Mouse (Mus musculus): ENCODE measurements around the gene Pate3. TPM values are rescaled to one million over a fixed set of nuclear protein-coding genes. Genes with fewer than 3 reads are reported as not detected.
"Not testable (repeated sequence)": the region's sequence is repeated elsewhere in the genome, so short reads cannot be mapped to it uniquely, and the experiment has no call there.

The Pate3 gene
- not detected in 2 replicates for total RNA-seq (2017)

- ATAC-seq (ENCODE audit: extremely low read depth, insufficient number of reproducible peaks, low FRiP score, poor library complexity, severe bottlenecking) = no peak
These were observed at the start of gene Pate3 for GRCm38 (mm10) chr9:35648102-35648501. Pate3 (minus strand) TSS chr9:35648202.

- no peak for ATAC-seq (ENCODE audit: extremely low read depth, insufficient number of reproducible peaks, low FRiP score, poor library complexity, severe bottlenecking)
These were observed 43.9 kb upstream of the Pate3 start for GRCm38 (mm10) chr9:35691924-35692323.

GRCm38 (mm10) chr9:35687013-35687412 is 39.0 kb upstream of the Pate3 start, which contains the start of gene Pate1:
Pate1 (minus strand) TSS chr9:35687390.
- no peak for ATAC-seq (ENCODE audit: extremely low read depth, insufficient number of reproducible peaks, low FRiP score, poor library complexity, severe bottlenecking)

- ATAC-seq (ENCODE audit: extremely low read depth, insufficient number of reproducible peaks, low FRiP score, poor library complexity, severe bottlenecking) = no peak
These were observed 25.6 kb upstream of the Pate3 start for GRCm38 (mm10) chr9:35673557-35673956.

GRCm38 (mm10) chr9:35632981-35633380 is 15.0 kb downstream of the Pate3 start:
- ATAC-seq (ENCODE audit: extremely low read depth, insufficient number of reproducible peaks, low FRiP score, poor library complexity, severe bottlenecking) = no peak

GRCm38 (mm10) chr9:35616784-35617183 is 31.2 kb downstream of the Pate3 start:
- ATAC-seq (ENCODE audit: extremely low read depth, insufficient number of reproducible peaks, low FRiP score, poor library complexity, severe bottlenecking) = not testable (repeated sequence)

- ATAC-seq (ENCODE audit: extremely low read depth, insufficient number of reproducible peaks, low FRiP score, poor library complexity, severe bottlenecking) = no peak
These were observed 34.0 kb downstream of the Pate3 start for GRCm38 (mm10) chr9:35614005-35614404.

- ATAC-seq (ENCODE audit: extremely low read depth, insufficient number of reproducible peaks, low FRiP score, poor library complexity, severe bottlenecking) = no peak
These were observed 36.2 kb downstream of the Pate3 start, which contains the start of gene Pate4 for GRCm38 (mm10) chr9:35611841-35612240. Pate4 (minus strand) TSS chr9:35611941.

GRCm38 (mm10) chr9:35607647-35608405 is 40.2 kb downstream of the Pate3 start:
- no peak for ATAC-seq (ENCODE audit: extremely low read depth, insufficient number of reproducible peaks, low FRiP score, poor library complexity, severe bottlenecking)

Other genes starting within 250 kb of the Pate3 start
- gene Cdon, start 227.1 kb downstream of the Pate3 start, total RNA-seq (2017) = 2.6 and 2.7 TPM in 2 replicates
- not detected in 2 replicates for gene Gm1113, start 129.9 kb downstream of the Pate3 start, total RNA-seq (2017)
- 1.3 and 1.5 TPM in 2 replicates for gene Ddx25, start 89.7 kb downstream of the Pate3 start, total RNA-seq (2017)
- 25.6 and 30.9 TPM in 2 replicates for gene Pus3, start 89.6 kb downstream of the Pate3 start, total RNA-seq (2017)
- gene Pate2, start 77.9 kb downstream of the Pate3 start, total RNA-seq (2017) = not detected in 2 replicates
- gene Hyls1, start 77.8 kb downstream of the Pate3 start, total RNA-seq (2017) = 11.9 and 14.5 TPM in 2 replicates
- not detected in 2 replicates for gene Pate4, start 36.3 kb downstream of the Pate3 start, total RNA-seq (2017)
- gene Pate1, start 39.2 kb upstream of the Pate3 start, total RNA-seq (2017) = not detected in 2 replicates
- gene Gm17677, start 92.8 kb upstream of the Pate3 start, total RNA-seq (2017) = not detected in 2 replicates
- not detected in 2 replicates for gene Gm17727, start 129.9 kb upstream of the Pate3 start, total RNA-seq (2017)
- not detected in 2 replicates for gene Gm27235, start 141.9 kb upstream of the Pate3 start, total RNA-seq (2017)
- gene D730048I06Rik, start 141.9 kb upstream of the Pate3 start, total RNA-seq (2017) = not detected in 2 replicates
- gene 9230110F15Rik, start 195.9 kb upstream of the Pate3 start, total RNA-seq (2017) = not detected in 2 replicates

Measured in neutrophil, adult 5-6 weeks (primary cell).